Mouse (Mus musculus): ENCODE results near the gene Rasal1. TPM values are rescaled to one million over a fixed set of nuclear protein-coding genes. Genes with fewer than 3 reads are reported as not detected.
A peak's percentile ranks its signal among the peaks of the same experiment; 100 is the strongest.

Rasal1 gene
- polyA plus RNA-seq, 1 experiment from 2014 or later = 2.7 TPM

DNA sequence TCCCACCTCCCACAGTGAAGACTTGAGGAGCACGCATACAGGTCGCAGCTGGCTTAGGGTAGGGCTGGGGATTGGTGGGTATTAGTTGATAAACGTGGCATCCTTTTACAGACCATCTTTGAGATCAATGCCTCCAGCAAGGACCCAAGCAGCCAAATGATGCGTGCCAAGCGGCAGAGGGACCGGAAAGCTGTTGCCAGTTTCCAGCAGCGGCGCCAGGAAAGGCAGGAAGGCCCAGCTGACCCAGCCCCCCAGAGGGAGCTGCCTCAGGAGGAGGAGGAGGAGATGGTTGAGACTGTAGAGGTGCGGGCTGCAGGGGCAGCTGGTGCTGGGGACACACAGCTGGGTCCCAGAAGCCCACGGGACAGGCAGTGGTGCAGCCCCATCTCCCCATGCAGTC, 24.2 kb upstream of the Rasal1 start:
- 87% methylated on average over 10 of the region's 10 CpGs for WGBS
- no peak for ATAC-seq (replicated peaks)
- H3K4me3 ChIP-seq = no peak overlapping the region
- H3K36me3 ChIP-seq = peaks cover 65% of the 10 kb centered on the region
- H3K4me2 ChIP-seq (replicated peaks) = no peak overlapping the region
- no peaks in the 10 kb centered on the region for H3K9me3 ChIP-seq
- H3K27ac ChIP-seq (replicated peaks) = no peak overlapping the region
- H3K4me1 ChIP-seq = peaks cover 13% of the 10 kb centered on the region; the same call in 1 of the 2 replicates
- no peak overlapping the region for H3K9ac ChIP-seq (replicated peaks)
- H3K27me3 ChIP-seq = no peaks in the 10 kb centered on the region

DNA sequence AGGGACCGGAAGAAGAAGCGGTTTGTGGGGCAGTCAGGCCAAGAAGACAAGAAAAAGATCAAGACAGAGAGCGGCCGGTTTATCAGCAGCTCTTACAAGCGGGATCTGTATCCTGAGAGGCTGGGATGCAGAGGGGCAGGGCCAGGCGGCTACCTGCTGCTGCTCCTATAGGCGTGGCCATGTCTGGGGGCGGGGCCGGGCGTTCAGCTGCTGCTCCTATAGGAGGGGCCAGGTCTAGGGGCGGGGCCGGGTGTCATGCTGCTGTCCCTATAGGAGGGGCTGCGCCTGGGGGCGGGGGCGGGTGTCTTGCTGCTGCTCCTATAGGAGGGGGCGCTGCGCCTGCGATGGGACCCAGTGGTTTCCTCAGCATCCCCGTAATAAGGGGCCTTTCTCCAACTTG, 22.2 kb upstream of the Rasal1 start:
- no peak overlapping the region for H3K4me3 ChIP-seq
- no peaks in the 10 kb centered on the region for H3K27me3 ChIP-seq
- no peaks in the 10 kb centered on the region for H3K9me3 ChIP-seq
- H3K4me1 ChIP-seq = peaks cover 13% of the 10 kb centered on the region; the same call in 1 of the 2 replicates
- ATAC-seq (replicated peaks) = no peak; the same call in 1 of the 2 replicates
- H3K27ac ChIP-seq (replicated peaks) = no peak overlapping the region
- 25% methylated on average over 12 of the region's 19 CpGs for WGBS
- peaks cover 48% of the 10 kb centered on the region for H3K36me3 ChIP-seq
- no peak overlapping the region for H3K9ac ChIP-seq (replicated peaks)
- H3K4me2 ChIP-seq (replicated peaks) = no peak overlapping the region

DNA sequence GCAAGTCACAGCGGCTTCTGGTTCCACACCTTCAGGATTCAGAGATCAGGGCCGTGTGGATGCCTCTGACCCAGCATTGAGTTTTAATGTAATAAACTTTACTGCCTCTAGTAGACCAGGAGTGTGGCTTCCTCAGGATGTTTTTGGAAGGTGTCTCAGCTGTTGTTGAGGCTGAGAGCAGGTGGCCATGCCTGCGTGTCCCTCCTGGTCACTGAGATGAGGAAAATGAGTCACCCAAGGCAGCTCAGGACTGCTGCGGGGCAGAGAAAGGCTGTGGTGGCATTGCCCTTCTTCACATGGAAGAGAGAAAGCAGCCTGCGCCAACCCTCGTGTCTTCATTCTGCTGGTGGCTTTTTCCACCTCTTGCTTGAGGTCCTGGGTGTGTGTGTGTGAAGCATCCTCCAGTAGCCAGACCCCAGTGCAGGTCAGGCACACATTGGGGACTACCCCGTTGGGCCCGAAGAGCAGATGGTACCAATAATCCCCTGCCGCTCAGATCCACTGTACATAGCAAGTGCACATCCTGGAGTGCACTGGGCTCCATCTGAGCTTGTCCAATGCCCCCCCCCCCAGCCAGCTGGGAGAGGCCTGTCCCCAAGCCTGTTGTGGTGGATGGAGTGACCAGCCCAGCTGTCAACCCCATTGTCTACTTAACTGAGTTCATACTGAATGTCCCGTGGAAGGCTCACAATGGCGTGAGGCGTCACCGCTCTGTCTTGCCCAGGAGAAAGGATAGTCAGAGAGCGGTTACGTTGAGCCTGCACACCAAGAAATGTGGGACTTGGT, 20.9 kb upstream of the Rasal1 start:
- Histone ChIP-seq H3K27ac (replicated peaks) (no peak overlapping the region), H3K4me3 (no peak overlapping the region), H3K4me2 (replicated peaks) (no peak overlapping the region), H3K27me3 (no peaks in the 10 kb centered on the region), H3K36me3 (peaks cover 42% of the 10 kb centered on the region), H3K4me1 (0 out of 2 replicates have a peak, but pooled peaks cover 3% of the 10 kb centered on the region), H3K9me3 (no peaks in the 10 kb centered on the region), H3K9ac (replicated peaks) (no peak overlapping the region)
- ATAC-seq (replicated peaks) = no peak
- WGBS = 87% methylated on average over 15 of the region's 15 CpGs

DNA sequence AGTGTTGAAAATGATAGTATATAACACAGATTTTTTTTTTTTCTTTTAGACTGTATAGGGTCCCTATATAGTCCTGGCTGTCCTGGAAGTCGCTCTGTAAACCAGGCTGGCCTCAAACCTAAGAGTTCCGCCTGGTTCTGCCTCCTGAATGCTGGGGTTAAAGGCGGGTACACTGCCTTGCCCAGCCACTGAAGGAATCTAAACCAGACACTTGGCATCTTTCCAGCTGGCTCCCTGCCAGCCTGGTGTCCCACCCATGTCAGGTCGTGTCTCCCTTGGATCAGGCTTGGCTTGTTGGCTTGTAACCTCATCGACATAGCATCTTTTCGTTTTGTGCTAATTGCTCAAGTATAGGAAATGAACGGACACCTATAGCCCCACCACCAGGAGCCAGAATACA, 20.0 kb upstream of the Rasal1 start:
- WGBS = 54% methylated on average over 7 of the region's 7 CpGs
- H3K9ac ChIP-seq (replicated peaks) = no peak overlapping the region
- no peak overlapping the region for H3K4me2 ChIP-seq (replicated peaks)
- peaks cover 33% of the 10 kb centered on the region for H3K36me3 ChIP-seq
- no peak overlapping the region for H3K27ac ChIP-seq (replicated peaks)
- H3K27me3 ChIP-seq = no peaks in the 10 kb centered on the region
- H3K9me3 ChIP-seq = no peaks in the 10 kb centered on the region
- no peak for ATAC-seq (replicated peaks)
- 0 out of 2 replicates have a peak, but pooled peaks cover 3% of the 10 kb centered on the region for H3K4me1 ChIP-seq
- no peak overlapping the region for H3K4me3 ChIP-seq

DNA sequence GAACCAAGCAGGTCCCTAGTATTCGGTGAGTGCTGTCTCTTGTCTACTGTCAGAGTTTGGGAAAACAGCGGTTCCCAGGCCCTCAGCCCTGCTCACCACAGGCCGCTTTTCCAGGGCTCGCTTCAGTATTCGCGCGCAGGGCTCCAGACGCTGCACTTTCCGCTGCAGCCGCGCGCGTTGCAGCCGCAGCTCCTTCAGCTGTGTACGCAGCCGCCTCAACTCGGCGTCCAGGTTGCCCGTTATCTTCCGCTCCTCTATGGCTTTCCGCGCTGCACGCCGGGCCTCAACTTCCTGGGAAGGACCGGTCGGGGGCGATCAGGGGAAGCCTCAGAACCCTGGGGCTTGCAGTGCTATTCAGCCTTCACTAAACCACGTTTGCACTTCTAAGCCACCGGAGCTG, 17.5 kb upstream of the Rasal1 start:
- no peak overlapping the region for H3K4me3 ChIP-seq
- WGBS = 9% methylated on average over 29 of the region's 29 CpGs
- no peak overlapping the region for H3K9ac ChIP-seq (replicated peaks)
- H3K27ac ChIP-seq (replicated peaks) = no peak overlapping the region
- ATAC-seq (replicated peaks) = no peak
- 0 out of 2 replicates have a peak, but pooled peaks cover 3% of the 10 kb centered on the region for H3K4me1 ChIP-seq
- peaks cover 9% of the 10 kb centered on the region for H3K36me3 ChIP-seq
- H3K27me3 ChIP-seq = no peaks in the 10 kb centered on the region
- H3K4me2 ChIP-seq (replicated peaks) = peak overlapping the region; percentile 6; the same call in 1 of the 2 replicates
- no peaks in the 10 kb centered on the region for H3K9me3 ChIP-seq

DNA sequence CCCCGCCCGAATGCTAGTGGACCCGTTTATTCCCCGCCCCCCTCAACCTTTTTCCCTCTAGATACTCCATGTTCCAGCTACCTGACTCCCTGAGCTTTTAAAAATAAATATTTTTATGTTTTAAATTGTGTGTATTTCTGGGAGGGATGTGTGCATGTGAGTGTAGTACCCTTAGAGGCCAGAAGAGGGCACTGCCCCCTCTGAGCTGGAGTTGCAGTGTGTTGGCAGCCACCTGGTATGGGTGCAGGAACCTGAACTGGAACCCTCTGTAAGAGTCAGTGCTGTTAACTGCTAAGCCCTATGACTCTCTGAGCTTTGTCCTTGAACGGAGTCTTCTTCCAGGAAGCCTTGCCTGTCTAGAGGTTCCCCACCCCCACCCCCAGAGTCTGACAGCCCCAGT, 16.7 kb upstream of the Rasal1 start:
- H3K27ac ChIP-seq (replicated peaks) = no peak overlapping the region
- H3K4me1 ChIP-seq = 0 out of 2 replicates have a peak, but pooled peaks cover 3% of the 10 kb centered on the region
- no peak overlapping the region for H3K4me2 ChIP-seq (replicated peaks)
- no peaks in the 10 kb centered on the region for H3K27me3 ChIP-seq
- no peak overlapping the region for H3K4me3 ChIP-seq
- WGBS = 89% methylated on average over 5 of the region's 5 CpGs
- no peak for ATAC-seq (replicated peaks)
- no peak overlapping the region for H3K9ac ChIP-seq (replicated peaks)
- no peaks in the 10 kb centered on the region for H3K9me3 ChIP-seq
- peaks cover 9% of the 10 kb centered on the region for H3K36me3 ChIP-seq

DNA sequence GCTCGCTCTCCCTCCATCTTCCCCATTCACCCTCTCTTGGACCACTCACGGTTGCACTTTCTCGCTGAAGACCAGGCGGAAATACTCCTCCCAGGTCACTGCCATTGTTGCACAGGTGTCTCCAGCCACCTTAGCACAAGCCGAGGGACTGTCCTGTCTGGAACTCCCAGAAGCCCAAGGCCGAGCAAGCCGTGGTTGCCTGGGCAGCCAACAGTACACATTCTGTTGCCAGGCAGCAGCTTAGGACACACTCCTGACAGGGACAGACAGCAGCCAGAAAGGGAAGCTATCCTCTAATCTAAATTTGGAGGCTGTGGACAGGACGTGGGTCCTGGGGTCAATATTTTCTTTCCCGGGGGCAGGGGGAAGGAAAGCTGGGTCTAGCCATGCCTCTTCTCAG, 14.5 kb upstream of the Rasal1 start, which contains the start of gene Cfap73:
TSS of gene Cfap73 (minus strand) at position 105 of the 400 bp plus-strand sequence.
- WGBS = 63% methylated on average over 9 of the region's 9 CpGs
- ATAC-seq (replicated peaks) = no peak
- no peak within 1 kb of the TSS for H3K9ac ChIP-seq (replicated peaks)
- H3K9me3 ChIP-seq = no peaks in the 10 kb centered on the region
- no peaks in the 10 kb centered on the region for H3K4me1 ChIP-seq
- no peaks in the 10 kb centered on the region for H3K36me3 ChIP-seq
- no peaks in the 10 kb centered on the region for H3K27me3 ChIP-seq
- H3K4me3 ChIP-seq = no peak within 1 kb of the TSS
- no peak within 1 kb of the TSS for H3K4me2 ChIP-seq (replicated peaks)
- no peak within 1 kb of the TSS for H3K27ac ChIP-seq (replicated peaks)

DNA sequence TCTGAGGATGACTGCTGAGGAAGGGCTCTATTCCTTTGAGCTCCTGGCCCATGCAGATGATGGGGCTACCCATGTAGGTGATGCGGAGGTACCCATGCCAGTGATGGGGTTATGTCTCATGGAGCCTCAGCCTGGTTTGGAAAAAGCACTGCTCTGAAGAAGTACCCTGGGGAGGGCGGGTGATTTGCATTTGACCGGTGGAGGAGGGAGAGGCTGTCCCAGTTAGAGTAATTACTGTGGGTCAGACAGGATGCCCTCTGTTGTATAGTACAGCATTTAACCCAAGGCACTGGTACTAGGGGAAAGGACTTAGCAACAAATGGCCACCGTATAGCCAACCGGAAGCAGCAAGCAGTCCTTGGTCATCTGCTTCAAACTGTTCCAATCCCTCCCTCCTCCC, 13.8 kb upstream of the Rasal1 start:
- no peaks in the 10 kb centered on the region for H3K27me3 ChIP-seq
- H3K9ac ChIP-seq (replicated peaks) = no peak overlapping the region
- no peaks in the 10 kb centered on the region for H3K4me1 ChIP-seq
- WGBS = 57% methylated on average over 5 of the region's 5 CpGs
- no peaks in the 10 kb centered on the region for H3K36me3 ChIP-seq
- H3K27ac ChIP-seq (replicated peaks) = no peak overlapping the region
- no peaks in the 10 kb centered on the region for H3K9me3 ChIP-seq
- H3K4me2 ChIP-seq (replicated peaks) = no peak overlapping the region
- no peak for ATAC-seq (replicated peaks)
- no peak overlapping the region for H3K4me3 ChIP-seq

DNA sequence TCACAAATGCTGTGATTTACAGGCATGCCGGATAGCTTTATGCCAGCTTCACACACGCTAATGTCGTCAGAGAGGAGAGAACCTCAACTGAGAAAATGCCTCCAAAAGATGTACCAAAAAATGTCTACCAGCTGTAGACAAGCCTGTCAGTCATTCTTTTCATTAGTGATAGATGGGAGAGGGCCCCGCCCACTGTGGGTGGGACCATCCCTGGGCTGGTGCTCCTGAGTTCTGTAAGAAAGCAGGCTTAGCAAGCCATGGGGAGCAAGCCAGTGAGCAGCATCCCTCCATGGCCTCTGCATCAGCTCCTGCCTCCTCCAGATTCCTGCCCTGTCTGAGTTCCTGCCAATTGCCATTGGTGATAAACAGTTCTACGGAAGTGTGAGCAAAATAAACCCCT, 13.0 kb upstream of the Rasal1 start:
- Histone ChIP-seq H3K9ac (replicated peaks) (no peak overlapping the region), H3K36me3 (no peaks in the 10 kb centered on the region), H3K4me2 (replicated peaks) (no peak overlapping the region), H3K27me3 (no peaks in the 10 kb centered on the region), H3K4me1 (no peaks in the 10 kb centered on the region), H3K9me3 (no peaks in the 10 kb centered on the region), H3K27ac (replicated peaks) (no peak overlapping the region), H3K4me3 (no peak overlapping the region)
- ATAC-seq (replicated peaks) = no peak
- 84% methylated on average over 5 of the region's 5 CpGs for WGBS

DNA sequence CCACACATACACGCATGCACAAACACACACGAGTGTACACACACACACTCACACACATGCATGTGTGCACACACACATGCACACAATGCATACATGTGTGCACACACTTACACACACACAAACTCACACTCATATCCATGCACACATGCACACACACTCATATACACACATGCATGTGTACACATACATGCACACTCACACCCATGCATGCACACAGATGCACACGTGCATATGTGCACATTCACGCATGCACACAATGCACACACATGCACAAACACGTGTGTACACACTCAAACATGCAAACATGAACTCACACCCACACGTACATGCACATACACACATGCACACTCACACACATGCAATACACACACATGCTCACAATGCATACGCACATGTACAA, 8.5 kb upstream of the Rasal1 start:
- 0 out of 2 replicates have a peak, but pooled peaks cover 5% of the 10 kb centered on the region for H3K4me1 ChIP-seq
- no peaks in the 10 kb centered on the region for H3K9me3 ChIP-seq
- no peaks in the 10 kb centered on the region for H3K27me3 ChIP-seq
- H3K36me3 ChIP-seq = no peaks in the 10 kb centered on the region
- no peak overlapping the region for H3K9ac ChIP-seq (replicated peaks)
- no peak overlapping the region for H3K4me2 ChIP-seq (replicated peaks)
- no peak overlapping the region for H3K4me3 ChIP-seq
- no peak for ATAC-seq (replicated peaks)
- no peak overlapping the region for H3K27ac ChIP-seq (replicated peaks)
- WGBS = 94% methylated on average over 7 of the region's 7 CpGs

DNA sequence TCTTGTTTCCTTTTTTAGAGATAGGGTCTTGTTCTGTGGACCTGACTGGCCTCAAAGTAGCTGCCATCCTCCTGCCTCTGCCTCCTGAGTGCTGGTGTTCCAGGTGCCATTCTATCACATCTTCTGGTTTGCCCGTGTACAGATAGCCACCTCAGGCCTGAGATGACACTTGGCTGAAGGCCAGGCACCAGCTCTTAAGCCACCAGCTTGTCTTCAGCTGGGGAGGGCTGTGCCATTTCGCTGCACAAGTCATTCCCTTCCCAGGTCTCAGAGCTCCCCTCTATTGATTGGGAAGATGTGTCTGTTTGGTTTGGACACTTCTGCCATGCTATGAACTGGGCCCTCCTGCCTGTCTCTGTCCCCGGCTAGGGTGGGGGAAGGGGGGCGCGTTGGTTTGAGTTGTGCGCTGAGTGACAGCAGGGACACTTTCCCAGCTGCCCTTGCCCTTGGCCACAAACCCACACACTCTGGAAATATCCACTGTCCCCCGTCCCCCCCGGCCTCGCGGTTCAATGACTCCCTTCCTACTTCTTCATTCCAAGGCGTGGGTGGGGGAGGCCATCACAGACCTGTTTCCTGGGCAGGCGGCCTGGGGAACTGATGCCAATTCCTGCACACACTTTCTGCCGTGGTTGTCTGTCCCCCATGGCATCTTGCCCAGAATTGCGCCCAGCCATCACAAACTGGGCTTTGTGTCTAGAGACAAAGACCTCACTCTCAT, 5.1 kb upstream of the Rasal1 start:
- no peaks in the 10 kb centered on the region for H3K9me3 ChIP-seq
- whole genome bisulfite sequencing = 66% methylated on average over 14 of the region's 14 CpGs
- no peak overlapping the region for H3K9ac ChIP-seq (replicated peaks)
- no peak overlapping the region for H3K4me2 ChIP-seq (replicated peaks)
- no peak for ATAC-seq (replicated peaks)
- H3K4me3 ChIP-seq = no peak overlapping the region
- H3K27ac ChIP-seq (replicated peaks) = no peak overlapping the region
- peaks cover 8% of the 10 kb centered on the region for H3K4me1 ChIP-seq
- H3K36me3 ChIP-seq = no peaks in the 10 kb centered on the region
- peaks cover 7% of the 10 kb centered on the region; the same call in 1 of the 2 replicates for H3K27me3 ChIP-seq

DNA sequence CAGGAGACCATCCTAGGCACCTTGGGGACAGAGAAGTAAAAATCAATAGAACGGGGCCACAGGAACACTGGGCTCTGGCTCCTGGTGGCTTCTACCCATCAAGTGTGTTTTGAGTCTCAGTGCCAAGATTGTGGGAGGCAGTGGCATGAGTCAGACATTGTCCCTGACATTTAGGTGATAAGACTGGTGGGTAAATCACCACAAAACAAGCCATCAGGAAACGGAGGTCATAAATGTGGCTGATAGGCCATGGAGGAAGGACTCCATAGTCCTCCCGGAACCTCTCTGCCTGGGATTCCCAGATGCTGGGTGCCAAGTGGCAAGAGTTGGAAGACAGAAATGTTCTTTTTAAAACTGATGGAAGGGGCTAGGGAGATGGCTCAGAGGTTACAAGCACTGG, 4.4 kb upstream of the Rasal1 start:
- 83% methylated on average over 3 of the region's 3 CpGs for WGBS
- H3K27me3 ChIP-seq = peaks cover 14% of the 10 kb centered on the region

More for the DNA sequence above, 4.4 kb upstream of the Rasal1 start:
- Histone ChIP-seq H3K9ac (replicated peaks) (no peak overlapping the region), H3K36me3 (no peaks in the 10 kb centered on the region), H3K4me2 (replicated peaks) (no peak overlapping the region), H3K27ac (replicated peaks) (no peak overlapping the region), H3K4me1 (peaks cover 15% of the 10 kb centered on the region), H3K9me3 (no peaks in the 10 kb centered on the region), H3K4me3 (no peak overlapping the region)
- ATAC-seq (replicated peaks) = no peak

All from forebrain, embryonic 15.5 days (tissue).